Mouse (Mus musculus): ENCODE data around the gene Alpl.

Alpl gene

DNA sequence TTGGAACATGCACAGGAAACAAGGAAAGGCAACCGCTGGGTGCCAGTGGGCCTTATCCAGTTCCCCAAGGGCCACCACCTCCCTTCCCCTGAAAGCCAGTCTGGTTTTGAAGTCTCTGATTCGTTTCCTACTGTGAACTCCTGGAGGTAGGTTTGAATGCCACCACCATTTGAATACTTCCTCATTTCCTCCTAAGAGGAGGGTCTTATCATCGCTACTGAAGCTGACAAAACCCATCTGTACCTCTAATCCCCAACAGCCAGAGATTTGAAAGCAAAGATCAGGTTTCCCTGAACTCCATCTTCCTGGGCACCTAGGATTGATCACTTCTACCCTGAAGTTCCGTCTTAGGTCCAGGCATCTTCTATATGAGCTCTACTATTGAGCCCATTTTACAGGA, 854 bp upstream of the Alpl start:
- DNase-seq: no peak

DNA sequence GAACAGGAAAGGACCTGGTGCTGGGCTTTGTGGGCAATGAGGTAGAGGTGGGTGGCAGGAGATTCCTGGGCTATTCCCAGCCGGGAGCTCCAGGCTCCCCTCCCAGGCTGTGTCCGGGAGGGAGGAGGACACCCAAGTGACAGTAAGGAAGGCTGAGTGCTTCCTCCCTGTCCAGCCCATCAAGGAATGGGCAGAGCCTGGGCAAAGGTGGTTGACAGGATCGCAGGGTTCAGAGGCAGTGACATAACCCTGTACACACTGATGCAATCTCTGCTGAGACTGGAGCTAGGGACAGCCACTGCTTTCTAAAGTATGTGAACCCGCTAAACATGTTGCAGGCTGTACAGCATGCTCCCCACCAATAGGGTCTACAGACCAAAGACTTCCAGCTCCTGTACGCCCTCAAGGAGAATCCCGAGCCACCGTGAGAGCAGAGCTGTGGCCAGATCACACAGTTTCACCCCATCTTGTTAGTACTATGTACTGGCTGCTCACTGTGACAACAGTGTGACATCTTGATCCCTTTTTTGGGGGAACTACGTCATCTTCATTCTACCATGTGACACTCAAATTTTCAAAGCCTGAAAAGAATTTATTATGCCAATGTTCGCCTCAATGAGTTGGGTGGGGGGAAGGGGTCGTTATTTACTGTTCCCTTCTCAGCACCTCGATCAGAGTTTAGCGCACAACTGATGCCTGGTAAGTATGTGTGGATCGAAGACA, 1.8 kb downstream of the Alpl start:
- DNase-seq: no peak

DNA sequence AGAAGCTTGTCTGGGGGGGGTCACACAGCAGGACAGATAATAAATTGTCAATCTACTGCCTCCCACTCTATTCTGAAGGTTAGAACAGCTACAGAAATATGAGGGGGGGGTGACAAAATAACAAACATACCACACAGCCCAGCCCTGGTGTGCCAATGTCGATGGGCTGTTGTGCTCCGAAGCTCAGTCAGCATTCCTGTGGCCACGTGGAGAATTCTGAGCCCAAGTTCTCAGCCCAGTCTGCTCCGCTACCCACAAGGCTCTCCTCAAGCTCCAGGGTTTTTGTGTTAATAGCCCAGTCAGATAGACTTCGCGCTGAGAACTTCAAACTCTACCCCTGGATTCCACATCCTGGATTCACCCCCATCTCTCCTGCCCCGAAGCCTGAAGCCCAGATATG, 2.6 kb downstream of the Alpl start:
- DNase-seq: no peak

DNA sequence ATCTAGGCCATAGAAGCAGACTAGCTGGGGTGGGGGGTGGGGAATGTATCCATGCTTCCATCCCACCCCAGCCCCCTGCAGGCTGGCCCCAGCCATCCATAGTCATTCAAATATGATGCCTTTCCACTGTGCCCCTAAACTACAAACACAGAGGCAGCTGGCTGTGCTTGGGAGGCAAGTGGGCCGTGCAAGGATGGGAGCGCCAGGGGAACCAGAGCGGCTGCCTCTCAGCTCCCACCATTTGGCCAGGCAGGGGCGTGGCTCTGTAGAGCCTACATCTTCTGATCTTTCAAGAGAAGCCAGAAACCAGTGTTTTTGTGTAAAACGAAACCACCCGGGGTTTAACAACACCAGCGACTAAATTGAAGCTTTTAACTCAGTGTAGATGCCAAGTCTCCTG, 4.7 kb downstream of the Alpl start:
- peak; percentile 52 for DNase-seq

DNA sequence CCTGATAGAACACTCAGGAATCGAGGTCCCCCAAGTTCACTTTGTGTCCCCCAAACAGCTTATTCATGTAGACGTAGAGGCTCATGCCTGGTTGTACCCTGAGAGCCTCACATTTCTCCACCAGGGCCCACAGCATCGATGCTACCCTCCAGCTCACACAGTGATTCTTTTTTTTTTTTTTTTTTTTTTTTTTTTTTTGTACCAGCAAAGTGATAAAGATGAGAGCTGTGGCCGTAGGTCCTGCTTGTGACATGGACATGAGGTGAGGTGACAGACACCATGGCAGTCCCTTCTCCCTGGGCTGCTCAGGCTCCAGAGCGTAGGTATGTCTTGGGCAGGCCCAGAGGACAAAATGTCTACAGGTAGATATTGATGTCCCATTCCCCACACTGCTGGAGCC, 5.2 kb downstream of the Alpl start:
- no peak for DNase-seq

DNA sequence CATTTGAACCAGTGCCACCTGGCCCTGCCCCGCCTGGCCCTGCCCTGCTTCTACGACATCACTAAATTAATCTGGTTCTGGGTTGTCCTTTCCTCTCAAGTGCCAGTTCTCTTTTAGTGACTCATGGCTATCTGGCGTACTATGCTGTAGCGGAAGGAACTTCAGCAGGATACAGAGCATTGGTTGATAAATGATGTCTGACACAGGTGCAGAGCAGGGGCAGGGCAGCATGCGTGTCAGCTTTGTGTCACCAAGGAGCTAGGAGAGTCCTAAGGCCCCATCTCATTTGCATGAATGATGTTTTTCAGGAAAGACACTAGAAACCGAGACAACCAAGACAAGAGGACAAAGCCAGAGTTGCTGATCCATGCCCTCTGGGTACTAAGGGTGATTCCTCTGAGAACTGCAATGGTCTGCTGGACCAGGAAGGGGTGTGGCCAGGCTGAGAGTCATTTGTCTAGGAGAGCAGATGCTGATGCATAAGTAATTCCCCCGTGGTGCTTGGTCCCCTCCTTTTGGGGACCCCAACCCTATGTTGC, 7.6 kb downstream of the Alpl start:
- DNase-seq: no peak

DNA sequence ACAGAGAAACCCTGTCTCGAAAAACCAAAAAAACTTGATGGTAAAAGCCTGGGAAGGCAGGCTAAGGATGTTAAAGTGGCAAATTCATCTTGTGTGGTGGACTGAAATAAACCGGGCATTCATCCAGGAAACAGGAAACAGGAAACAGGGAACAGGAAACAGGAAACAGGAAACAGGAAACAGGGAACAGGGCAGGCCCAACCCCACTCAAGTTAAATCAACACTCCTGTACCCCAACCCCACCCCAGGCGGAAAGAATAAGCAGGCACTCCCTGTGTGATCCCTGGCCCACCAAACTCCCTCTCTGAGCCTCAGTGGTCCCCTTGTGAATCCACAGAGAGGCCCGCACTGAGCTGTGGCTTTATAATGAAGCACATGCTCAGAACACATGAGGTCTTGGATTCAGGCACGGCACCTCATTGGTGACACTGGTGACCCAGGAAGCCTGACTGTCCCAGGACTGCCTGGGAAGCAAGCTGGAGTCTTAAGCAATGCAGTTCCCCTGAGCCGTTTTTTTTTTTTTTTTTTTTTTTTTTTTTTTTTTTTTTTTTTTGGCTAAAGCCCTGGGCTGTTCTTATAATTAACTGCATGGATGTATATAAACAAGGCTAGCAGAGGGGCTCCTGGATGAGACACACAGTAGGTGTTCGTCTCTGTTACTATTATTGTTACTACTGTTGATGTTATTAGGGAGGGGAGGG, 8.4 kb downstream of the Alpl start:
- DNase-seq: no peak

DNA sequence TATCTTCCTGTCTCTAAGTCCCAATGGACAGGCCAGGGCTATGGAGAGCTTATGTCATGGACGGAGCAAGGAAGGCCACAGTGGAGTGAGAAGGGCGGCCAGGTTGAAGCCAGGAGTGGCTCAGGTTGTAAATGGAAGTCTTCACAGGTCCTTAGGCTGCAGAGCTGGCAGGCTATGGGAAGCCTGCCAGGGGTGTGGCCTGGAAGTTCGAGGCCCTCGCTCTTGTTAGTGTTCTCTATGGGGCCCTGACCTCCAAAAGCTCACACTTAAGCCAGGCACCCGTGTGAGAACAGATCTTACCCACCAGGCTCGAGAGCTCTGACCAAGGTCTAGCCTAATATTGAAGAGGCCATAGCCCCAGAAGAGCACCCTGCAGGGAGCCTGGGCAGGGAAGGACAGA, 9.7 kb downstream of the Alpl start:
- DNase-seq: no peak

DNA sequence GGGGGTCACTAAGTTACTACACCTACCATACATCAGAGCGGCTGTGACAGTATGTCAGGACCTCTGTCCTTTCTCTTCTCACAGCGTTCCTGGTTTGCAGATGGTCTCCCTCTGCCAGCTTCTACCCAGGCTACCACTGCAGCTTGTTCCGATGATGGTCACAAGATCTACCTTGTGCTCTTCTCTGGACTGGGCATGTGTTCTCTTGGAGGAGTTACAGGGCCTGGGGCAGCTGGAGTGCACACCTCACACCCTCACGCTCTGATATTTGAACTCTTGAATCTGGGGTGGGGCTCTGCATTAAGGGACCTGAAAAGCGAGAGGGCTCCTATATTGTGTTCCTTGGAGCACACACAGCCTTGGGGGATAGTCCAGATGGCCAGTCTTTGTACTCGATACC, 10.9 kb downstream of the Alpl start:
- no peak for DNase-seq

DNA sequence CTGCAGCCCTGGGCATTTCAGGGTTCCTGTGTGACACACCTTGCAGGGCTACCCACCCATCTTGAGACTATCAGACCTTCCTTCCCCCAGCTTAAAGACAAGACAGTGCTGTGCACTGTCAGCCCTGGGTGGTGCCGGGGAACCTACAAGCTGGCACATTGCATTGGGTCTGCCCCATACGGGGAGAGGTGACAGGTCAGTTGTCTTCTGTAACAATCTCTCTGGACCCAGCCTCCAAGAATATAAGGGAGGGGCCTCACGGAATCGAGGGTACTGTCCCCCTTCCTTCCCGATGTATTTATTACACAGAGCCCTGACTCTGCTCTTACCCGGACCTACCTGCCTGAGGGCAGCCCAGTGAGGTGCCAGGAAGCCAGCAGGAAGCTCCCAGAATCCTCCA, 11.4 kb downstream of the Alpl start:
- DNase-seq: no peak

DNA sequence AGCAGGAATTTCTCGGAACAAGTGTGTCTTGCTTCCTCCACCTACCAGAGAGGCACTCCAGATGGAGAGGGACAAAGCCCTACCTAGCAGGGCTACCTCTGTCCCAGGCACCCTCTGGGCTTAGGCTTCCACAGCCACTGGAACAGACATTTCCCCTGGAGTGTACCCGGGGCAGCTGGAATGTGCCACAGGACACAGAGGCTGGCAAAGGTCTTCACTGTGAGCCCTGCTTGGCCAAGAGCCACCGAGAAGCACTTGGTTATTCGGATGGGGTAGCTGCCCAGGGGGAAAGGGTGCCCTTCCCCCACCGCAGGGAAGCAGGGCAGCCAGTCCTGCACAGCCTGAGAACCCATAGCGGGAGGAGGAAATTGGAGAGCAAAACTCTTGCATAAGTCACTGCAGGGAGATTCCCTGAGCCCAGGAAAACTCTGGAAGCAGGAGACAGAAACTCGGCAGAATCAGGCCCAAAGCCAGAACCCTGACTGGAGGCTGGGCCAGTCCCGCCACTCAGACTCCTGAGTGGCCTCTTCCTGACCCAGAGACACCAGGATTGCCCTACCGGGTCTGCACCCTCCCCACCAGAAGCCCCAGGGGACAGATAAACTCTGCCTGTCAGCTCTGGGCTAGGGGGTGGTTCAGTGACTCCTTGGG, 12.5 kb downstream of the Alpl start:
- DNase-seq: no peak

DNA sequence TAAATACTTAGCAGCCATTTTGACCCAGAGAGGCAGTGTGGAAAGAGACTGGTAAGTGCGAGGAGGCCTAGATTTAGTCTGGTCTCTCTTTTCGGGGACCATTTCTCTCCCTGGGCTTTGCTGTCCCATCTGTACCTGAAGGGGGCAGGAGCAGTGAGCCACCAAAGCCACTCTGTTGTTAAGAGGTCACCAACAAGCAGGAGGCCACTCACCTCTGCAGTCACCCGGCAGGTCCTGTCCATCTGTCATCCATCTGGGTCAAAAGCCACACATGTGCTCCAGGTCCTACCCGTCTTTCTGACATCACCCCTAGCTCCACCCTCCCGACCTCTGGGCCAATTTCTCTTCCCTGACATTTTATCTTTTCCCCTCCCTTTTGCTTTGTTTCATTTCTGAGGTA, 14.2 kb downstream of the Alpl start:
- no peak for DNase-seq

DNA sequence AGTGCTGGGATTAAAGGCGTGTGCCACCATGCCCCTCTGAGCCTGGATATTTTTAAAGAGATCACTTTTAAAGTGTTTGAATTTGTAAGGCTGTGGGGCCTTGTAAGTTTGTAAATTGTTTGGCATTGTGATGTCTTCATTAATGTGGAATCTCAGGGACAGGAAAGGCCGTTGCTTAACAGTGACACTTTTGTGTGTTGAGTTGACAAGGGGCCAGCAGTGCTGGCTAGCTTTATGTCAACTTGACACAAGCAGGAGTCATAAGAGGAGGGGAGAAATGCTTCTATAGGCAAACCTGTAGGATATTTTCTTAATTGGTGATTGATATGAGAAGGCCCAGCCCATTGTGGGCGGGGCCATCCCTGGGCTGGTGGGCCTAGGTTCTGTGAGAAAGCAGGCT, 15.2 kb downstream of the Alpl start:
- no peak for DNase-seq

DNA sequence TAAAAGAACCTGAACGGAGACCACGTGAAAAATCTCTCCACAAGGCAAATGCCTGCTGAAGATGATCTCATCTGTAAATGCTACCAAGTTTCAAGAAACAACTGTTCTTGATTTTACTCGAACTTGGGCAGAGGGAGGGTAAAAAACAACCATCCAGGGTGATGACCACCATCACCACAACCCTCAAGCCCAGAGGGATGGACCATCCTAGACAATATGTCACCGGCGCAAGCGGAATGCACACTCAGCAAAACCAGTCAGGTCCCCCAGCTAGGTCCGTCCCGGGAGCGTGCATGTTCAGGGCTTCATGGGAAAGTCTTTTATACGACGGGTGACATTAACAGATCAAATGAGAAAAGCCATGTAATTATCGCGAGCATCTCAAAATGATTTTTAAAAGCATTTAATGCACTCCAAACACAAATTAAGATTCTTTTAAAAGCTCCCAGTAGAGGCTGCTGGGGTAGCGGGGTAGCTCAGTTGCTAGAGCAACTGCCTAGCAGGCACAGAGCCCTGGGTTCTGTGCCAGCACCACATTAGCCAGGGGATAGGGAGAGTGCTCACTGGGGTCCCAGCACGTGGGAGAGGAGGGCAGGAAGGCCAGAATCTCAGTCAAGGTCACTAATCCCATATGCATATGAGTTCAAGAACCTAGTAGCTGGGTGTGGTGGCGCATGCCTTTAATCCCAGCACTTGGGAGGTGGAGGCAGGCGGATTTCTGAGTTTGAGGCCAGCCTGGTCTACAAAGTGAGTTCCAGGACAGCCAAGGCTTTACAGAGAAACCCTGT, 17.6 kb downstream of the Alpl start:
- no peak for DNase-seq

DNA sequence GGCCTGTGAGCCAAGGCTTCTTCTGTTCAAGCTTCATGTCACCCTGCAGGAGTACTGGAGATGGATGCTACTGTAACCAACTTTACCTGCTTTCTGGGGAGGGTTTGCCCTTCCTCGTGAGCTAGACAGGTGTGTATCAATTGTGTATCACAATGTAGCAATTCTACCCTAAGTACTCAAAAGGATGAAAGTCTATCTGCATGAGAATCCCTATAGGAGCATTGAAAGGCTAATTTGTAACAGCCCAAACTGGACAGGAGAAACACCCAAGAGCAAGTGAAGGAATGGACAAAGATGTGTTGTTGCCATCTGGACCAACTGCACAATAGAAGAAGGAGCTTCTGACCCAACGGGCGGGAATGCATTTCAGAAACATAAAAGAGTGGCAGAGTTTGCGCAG, 18.3 kb downstream of the Alpl start:
- no peak for DNase-seq

DNA sequence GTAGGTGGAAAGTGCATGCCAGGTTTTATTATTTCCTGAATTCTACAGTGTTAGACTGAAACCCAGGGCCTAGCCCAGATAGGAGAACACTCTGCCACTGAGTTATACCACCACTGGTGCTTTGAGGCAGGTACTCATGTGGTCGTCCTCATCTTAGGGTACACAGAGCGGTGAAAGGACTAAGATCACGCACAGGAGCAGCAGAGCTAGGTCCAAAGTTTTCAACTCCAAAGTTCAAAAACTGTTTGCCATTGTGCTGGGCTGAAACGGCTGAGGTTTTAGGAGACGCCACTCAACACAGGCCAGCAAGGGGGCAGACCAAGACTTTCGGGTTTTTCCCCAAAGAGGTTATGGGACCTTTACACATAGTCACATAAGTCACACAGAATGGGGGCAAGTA, 21.7 kb downstream of the Alpl start:
- DNase-seq: no peak

DNA sequence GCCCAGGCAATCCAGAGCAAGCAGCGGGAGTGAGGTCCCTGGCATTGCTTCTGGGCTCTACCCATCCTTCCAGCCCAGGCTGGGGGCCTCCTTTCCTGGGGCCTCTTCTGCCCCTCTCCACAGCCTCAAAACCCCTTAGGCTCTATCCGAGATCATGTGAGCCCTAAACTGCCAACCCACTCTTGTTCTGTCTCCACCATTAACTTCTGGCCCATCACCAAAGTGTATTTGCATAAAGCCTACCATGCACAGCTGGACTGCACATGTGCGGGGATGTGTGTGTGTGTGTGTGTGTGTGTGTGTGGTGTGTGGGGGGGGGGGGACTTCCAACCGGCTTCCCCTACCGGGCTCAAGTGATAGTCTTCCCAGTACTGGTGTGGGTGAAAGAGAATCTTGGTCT, 22.2 kb downstream of the Alpl start:
- no peak for DNase-seq

DNA sequence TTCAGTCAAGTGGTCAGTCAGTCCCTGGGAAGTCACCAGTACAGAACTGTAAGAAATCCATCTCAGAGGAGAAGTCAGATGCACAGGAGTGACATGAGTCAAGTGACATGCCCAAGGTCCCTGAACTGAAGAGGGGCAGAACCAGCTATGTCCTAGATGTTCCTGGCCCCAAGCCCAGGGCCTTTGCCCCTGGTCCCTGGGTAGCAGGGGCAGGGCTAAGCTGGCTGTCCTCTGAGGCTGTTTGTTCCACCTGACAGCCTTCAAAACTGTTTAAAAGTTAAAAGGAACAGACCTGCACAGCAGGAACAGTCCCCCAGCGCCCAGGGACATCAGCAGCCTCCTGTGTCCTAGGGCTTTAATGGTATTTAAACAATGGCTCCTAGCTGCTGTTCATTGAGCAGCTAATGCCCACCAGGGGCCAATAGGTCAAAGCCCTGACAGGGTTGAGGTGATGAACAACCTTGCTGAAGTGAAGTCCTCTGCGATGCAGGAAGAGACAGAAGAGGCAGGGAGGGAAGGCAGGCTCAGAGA, 22.8 kb downstream of the Alpl start:
- no peak for DNase-seq

DNA sequence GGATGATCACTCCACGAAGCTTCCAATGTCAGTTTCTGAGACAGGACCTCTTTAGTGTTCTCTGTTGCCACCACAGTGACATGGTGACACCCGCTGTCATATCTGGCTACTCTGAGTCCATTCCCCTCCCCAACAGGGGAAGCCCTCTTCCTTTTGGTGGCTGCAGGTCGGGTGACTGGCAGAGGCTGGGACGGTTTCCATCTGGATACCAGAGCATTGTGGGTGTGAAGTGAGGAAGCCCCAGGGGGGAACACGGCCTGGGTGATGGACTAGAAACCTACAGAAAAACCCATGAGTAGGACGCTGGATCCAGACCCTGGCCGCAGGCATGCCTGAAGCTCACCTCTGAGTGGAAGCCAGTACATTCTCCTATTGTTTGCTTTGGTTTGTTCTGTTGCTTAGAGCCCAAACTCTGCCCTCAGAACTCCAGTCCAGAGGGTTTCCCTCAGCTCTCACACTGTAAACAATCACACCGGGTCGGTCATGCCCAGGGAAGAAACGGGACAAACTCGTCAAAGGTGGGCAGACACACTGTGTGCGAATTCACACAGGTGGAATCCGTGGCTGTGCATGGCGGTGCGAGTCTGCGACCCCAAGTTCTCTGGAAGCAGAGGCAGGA, 23.6 kb downstream of the Alpl start:
- no peak for DNase-seq

DNA sequence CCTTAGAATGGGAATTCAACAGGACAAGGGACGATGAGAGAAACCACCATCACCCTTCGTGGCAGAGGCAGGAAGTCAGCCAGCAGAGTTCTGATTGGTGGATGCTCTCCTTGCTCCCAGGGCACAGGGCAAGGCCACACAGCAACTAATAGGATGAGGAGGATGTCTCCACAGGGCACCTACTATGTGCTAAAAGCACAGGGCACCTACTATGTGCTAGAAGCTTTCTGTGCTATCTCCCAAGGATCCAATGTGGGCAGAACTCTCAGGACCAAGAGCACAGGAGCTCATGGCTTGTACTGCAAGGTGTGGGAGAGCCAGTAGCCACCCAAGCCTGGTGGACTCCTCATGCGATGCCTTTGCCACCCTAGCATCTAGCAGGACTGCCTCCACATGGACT, 24.4 kb downstream of the Alpl start:
- DNase-seq: no peak

DNA sequence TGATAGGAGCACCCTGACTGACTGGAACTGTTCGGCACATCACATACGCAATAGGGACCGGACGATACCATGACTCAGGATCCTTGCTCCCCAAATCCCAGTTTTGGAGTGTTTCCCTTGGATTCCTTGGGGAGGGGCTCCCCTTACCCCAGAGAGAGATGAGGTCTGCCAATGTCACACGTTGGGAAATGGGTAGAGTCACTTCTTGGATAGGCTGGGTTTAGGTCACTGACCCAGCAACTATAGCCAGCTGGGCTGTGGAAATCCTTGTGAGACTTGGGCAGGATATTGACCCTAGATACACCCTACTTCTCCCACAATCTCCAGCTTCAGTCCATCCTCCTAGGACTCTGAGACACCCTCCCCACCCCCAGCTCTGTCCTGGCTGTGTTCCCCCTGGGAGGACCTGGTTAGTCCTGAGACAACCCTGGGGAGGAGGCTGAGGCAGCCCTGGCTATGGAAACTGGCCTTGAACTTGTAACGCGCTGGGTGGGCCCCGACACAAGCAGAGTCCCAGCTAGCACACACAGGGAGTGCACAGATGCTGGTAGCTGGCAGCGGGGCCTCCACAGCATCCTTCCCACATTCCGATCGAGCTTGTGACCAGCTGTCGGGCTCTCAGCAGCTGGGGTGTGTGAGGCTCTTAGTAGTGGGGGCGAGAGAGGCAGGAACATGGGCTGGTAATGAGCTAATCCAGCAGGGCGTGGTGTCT, 25.1 kb downstream of the Alpl start:
- DNase-seq: peak; percentile 33

DNA sequence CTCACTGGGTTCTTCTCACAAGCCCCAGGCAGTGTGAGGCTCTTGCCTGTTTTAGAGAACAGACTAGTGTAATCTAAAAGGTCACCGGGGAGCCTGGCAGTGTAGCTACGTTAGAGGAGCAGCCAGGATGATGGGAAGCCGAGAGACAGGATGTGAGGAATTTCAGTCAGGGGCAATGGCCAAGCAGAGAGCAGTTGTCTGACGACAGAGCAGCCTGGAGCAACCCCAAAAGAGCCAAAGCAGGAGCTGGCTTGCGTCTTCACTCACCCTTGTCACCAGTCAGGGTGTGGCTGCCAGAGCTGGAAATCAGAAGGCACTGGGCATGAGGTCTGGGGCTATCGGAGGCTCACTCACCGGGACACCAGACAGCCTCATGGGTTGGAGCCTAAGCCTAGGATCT, 26.5 kb downstream of the Alpl start:
- DNase-seq: no peak

All from embryo, embryonic 11 days (tissue).